Mouse (Mus musculus) MN1 (cell line): ENCODE data around the gene Ror1.

ENCODE experiments used
- DNase-seq: peaks from one replicate; pipeline ENCODE4 v3.0.0-alpha.2; 2016; ENCODE audit warnings: low spot score

Gene Ror1

GRCm38 (mm10) chr4:100095685-100096595 is at the start of gene Ror1:
Gene Ror1, plus strand, starts transcription at chr4:100095791.
- no peak for DNase-seq

- DNase-seq = no peak
Measured at GRCm38 (mm10) chr4:100047066-100047465, 48.5 kb upstream of the Ror1 start.

- DNase-seq = no peak
Measured at GRCm38 (mm10) chr4:100048351-100048950, 47.1 kb upstream of the Ror1 start.

- DNase-seq = no peak
Measured at GRCm38 (mm10) chr4:100051767-100052166, 43.8 kb upstream of the Ror1 start.

- no peak for DNase-seq
Measured at GRCm38 (mm10) chr4:100052258-100052657, 43.3 kb upstream of the Ror1 start.

- no peak for DNase-seq
Measured at GRCm38 (mm10) chr4:100056046-100056445, 39.5 kb upstream of the Ror1 start.

GRCm38 (mm10) chr4:100056446-100056845 is 39.1 kb upstream of the Ror1 start:
- DNase-seq = no peak

GRCm38 (mm10) chr4:100057381-100057780 is 38.2 kb upstream of the Ror1 start:
- no peak for DNase-seq

- DNase-seq = no peak
Measured at GRCm38 (mm10) chr4:100058631-100059030, 37.0 kb upstream of the Ror1 start.

GRCm38 (mm10) chr4:100059811-100060210 is 35.8 kb upstream of the Ror1 start:
- DNase-seq = no peak

- no peak for DNase-seq
Measured at GRCm38 (mm10) chr4:100061396-100062066, 34.1 kb upstream of the Ror1 start.

- DNase-seq = no peak
Measured at GRCm38 (mm10) chr4:100065686-100066085, 29.9 kb upstream of the Ror1 start.

- DNase-seq = no peak
Measured at GRCm38 (mm10) chr4:100070101-100070500, 25.5 kb upstream of the Ror1 start.

GRCm38 (mm10) chr4:100096596-100097181 is 1.1 kb downstream of the Ror1 start:
- no peak for DNase-seq

GRCm38 (mm10) chr4:100097364-100097979 is 1.9 kb downstream of the Ror1 start:
- no peak for DNase-seq

GRCm38 (mm10) chr4:100101066-100101820 is 5.7 kb downstream of the Ror1 start:
- DNase-seq = no peak

- DNase-seq = no peak
Measured at GRCm38 (mm10) chr4:100101844-100102243, 6.3 kb downstream of the Ror1 start.

- no peak for DNase-seq
Measured at GRCm38 (mm10) chr4:100104241-100104640, 8.7 kb downstream of the Ror1 start.

- no peak for DNase-seq
Measured at GRCm38 (mm10) chr4:100107593-100107992, 12.0 kb downstream of the Ror1 start.

GRCm38 (mm10) chr4:100108551-100108950 is 13.0 kb downstream of the Ror1 start:
- no peak for DNase-seq

- DNase-seq = no peak
Measured at GRCm38 (mm10) chr4:100114148-100114547, 18.6 kb downstream of the Ror1 start.
